8 mouse cellular contexts compared by ENCODE assay signal in the genomic region with DNA sequence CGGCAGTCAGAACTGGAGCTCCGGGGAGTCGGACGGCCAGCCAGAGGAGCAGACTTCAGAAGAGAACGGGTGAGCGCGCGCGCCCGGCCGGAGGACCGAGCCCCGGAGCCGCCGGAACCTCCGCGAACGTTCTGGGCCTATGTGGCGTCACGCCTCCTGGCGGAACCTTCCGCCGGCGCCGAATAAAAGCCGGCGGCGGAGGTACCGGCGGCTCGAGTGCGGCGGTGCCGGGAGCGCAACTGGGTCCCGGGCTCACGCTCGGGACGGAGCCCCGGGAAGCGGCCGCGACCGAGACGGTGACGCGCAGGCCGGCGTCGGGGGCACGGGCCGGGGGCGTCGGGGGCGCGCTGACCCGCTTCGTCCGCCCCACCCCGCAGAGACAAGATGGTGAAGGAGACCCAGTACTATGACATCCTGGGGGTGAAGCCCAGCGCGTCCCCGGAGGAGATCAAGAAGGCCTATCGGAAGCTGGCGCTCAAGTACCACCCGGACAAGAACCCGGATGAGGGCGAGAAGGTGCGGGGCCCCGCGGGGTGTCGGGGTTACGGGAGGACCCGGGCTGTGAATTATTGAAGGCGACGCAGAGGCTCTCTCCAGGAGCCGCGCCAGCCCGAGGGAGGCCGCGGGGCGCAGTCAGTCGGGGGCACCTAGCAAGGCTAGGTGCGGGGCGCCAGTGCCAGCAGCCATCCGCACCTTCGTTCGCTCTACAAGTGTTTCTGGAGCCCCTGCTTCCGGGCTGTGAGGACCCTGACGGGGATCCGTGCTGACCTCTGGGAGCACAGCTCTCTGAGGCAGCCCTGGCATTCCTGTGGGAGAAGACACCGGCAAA. TPM values are rescaled to one million over a fixed set of nuclear protein-coding genes. Genes with fewer than 3 reads are reported as not detected.
DNase-seq lines count a peak whose midpoint lies in the region; ATAC-seq and TF ChIP-seq lines count a peak whose summit lies in the region.

No protein-coding gene starts in this region.

- peaks cover 7% of the 10 kb centered on the region for H3K4me1 ChIP-seq in embryonic facial prominence, embryonic 12.5 days
- no peaks in the 10 kb centered on the region; the same call in 1 of the 2 replicates for H3K4me1 ChIP-seq in limb, embryonic 11.5 days (ENCODE audit: control insufficient read depth, insufficient read depth, low read length)
- H3K4me1 ChIP-seq in midbrain, embryonic 12.5 days, result peaks cover 12% of the 10 kb centered on the region; the same call in 1 of the 2 replicates
- peaks cover 7% of the 10 kb centered on the region for H3K4me1 ChIP-seq in small intestine, adult 2 months (ENCODE audit: control insufficient read depth, insufficient read depth, insufficient read length, low read length)

- H3K27me3 ChIP-seq in embryonic facial prominence, embryonic 12.5 days, result peaks cover 29% of the 10 kb centered on the region
- peaks cover 21% of the 10 kb centered on the region for H3K27me3 ChIP-seq in limb, embryonic 11.5 days (ENCODE audit: control insufficient read depth, insufficient read depth, low read length)
- H3K27me3 ChIP-seq in midbrain, embryonic 12.5 days, result peaks cover 63% of the 10 kb centered on the region
- peaks cover 9% of the 10 kb centered on the region; the same call in 1 of the 2 replicates for H3K27me3 ChIP-seq in small intestine, adult 2 months (ENCODE audit: control insufficient read depth, insufficient read depth, low read length)

- no peak overlapping the region for H3K27ac ChIP-seq in embryonic facial prominence, embryonic 12.5 days
- H3K27ac ChIP-seq in limb, embryonic 11.5 days (replicated peaks; ENCODE audit: low read depth, low read length), result no peak overlapping the region
- H3K27ac ChIP-seq in midbrain, embryonic 12.5 days (replicated peaks), result no peak overlapping the region
- peak overlapping the region; percentile 4 for H3K27ac ChIP-seq in small intestine, adult 2 months (ENCODE audit: insufficient read depth, low read depth, low read length)

- no peaks in the 10 kb centered on the region for H3K36me3 ChIP-seq in embryonic facial prominence, embryonic 12.5 days
- H3K36me3 ChIP-seq in limb, embryonic 11.5 days (ENCODE audit: control insufficient read depth, insufficient read depth, low read length), result no peaks in the 10 kb centered on the region
- no peaks in the 10 kb centered on the region for H3K36me3 ChIP-seq in midbrain, embryonic 12.5 days
- no peaks in the 10 kb centered on the region for H3K36me3 ChIP-seq in small intestine, adult 2 months (ENCODE audit: control insufficient read depth, insufficient read depth, low read length)

- WGBS in embryonic facial prominence, embryonic 12.5 days, result under 1% methylated on average over 88 of the region's 92 CpGs
- under 1% methylated on average over 92 of the region's 92 CpGs for WGBS in limb, embryonic 11.5 days
- under 1% methylated on average over 84 of the region's 92 CpGs for WGBS in midbrain, embryonic 12.5 days
- WGBS in small intestine, adult 2 months, result under 1% methylated on average over 92 of the region's 92 CpGs

- TF ChIP-seq POLR2A in small intestine, adult 2 months (IDR thresholded peaks at IDR 0.05; ENCODE audit: low read depth, low read length), result peak; percentile 69

- H3K9ac ChIP-seq in embryonic facial prominence, embryonic 12.5 days, result peak overlapping the region; percentile 74
- peak overlapping the region; percentile 73 for H3K9ac ChIP-seq in limb, embryonic 11.5 days (ENCODE audit: low read length)
- peak overlapping the region; percentile 60 for H3K9ac ChIP-seq in midbrain, embryonic 12.5 days (replicated peaks)

- H3K9me3 ChIP-seq in embryonic facial prominence, embryonic 12.5 days, result no peaks in the 10 kb centered on the region
- H3K9me3 ChIP-seq in limb, embryonic 11.5 days (ENCODE audit: control insufficient read depth, low read length), result no peaks in the 10 kb centered on the region
- H3K9me3 ChIP-seq in midbrain, embryonic 12.5 days, result no peaks in the 10 kb centered on the region

- H3K4me3 ChIP-seq in embryonic facial prominence, embryonic 12.5 days, result peak overlapping the region; percentile 71
- H3K4me3 ChIP-seq in limb, embryonic 11.5 days (ENCODE audit: low read depth, low read length), result peak overlapping the region; percentile 58
- peak overlapping the region; percentile 69 for H3K4me3 ChIP-seq in midbrain, embryonic 12.5 days
- H3K4me3 ChIP-seq in small intestine, adult 2 months (ENCODE audit: low read depth, low read length), result peak overlapping the region; percentile 75

- no peak for TF ChIP-seq CTCF in small intestine, adult 2 months (IDR thresholded peaks at IDR 0.05; ENCODE audit: extremely low read depth, insufficient read length, insufficient replicate concordance, low read depth, low read length)

- peak overlapping the region; percentile 91 for H3K4me2 ChIP-seq in embryonic facial prominence, embryonic 12.5 days (replicated peaks)
- H3K4me2 ChIP-seq in limb, embryonic 11.5 days (ENCODE audit: low read depth, severe bottlenecking), result peak overlapping the region; percentile 83
- peak overlapping the region; percentile 87 for H3K4me2 ChIP-seq in midbrain, embryonic 12.5 days (replicated peaks)

- ATAC-seq in embryonic facial prominence, embryonic 12.5 days (ENCODE audit: insufficient number of reproducible peaks, insufficient read depth, low FRiP score, low TSS enrichment), result peak; percentile 49
- peak; percentile 61; the same call in 1 of the 2 replicates for ATAC-seq in limb, embryonic 11.5 days (ENCODE audit: insufficient number of reproducible peaks, low FRiP score, low TSS enrichment, low read depth)
- ATAC-seq in midbrain, embryonic 12.5 days (ENCODE audit: low FRiP score, low read depth), result peak; percentile 81
- ATAC-seq in monocyte, adult 5-6 weeks (replicated peaks; ENCODE audit: insufficient number of reproducible peaks, low FRiP score, low TSS enrichment, poor library complexity, severe bottlenecking), result no peak

- DNase-seq in adrenal gland, postnatal 36 days, result peak; percentile 89 to 90
- DNase-seq in heart, adult 18-20 months, result peak; percentile 89
- peak; percentile 70 for DNase-seq in kidney, adult 11 months
- DNase-seq in limb, embryonic 11.5 days (ENCODE audit: low spot score), result peak; percentile 71

RNA-seq across cellular contexts. Expression of a gene that starts 0.9 kb away (rescaled TPM):
- total RNA-seq in adrenal gland, postnatal 36 days (2021), result 10 to 100 TPM; 17.7 to 24.3 TPM
- 7.1 and 7.2 TPM in 2 replicates for polyA plus RNA-seq in embryonic facial prominence, embryonic 12.5 days (2016; fragmentation: Nextera tagmentation; extraction: Ambion mirVana)
- total RNA-seq in heart, adult 18-20 months (2021), result 10 to 100 TPM; 82.3 to 91.1 TPM
- 3.1 and 3.6 TPM in 2 replicates for polyA plus RNA-seq in limb, embryonic 11.5 days (2014; fragmentation: Nextera tagmentation; extraction: Ambion mirVana)
- 3.7 and 4.4 TPM in 2 replicates for polyA plus RNA-seq in midbrain, embryonic 12.5 days (2016; fragmentation: Nextera tagmentation; extraction: Ambion mirVana)
- 1.2 and 1.3 TPM in 2 replicates for polyA plus RNA-seq in small intestine, adult 2 months (2012; rRNA removed)
- total RNA-seq in monocyte, adult 5-6 weeks (2017), result 6.1 to 14.0 TPM (median 7.8 TPM) in 3 replicates

RNA-seq across cellular contexts. Expression of a gene that starts 34.8 kb away (rescaled TPM):
- 10 to 100 TPM; 67.6 to 72.7 TPM for total RNA-seq in adrenal gland, postnatal 36 days (2021)
- 151 and 155 TPM in 2 replicates for polyA plus RNA-seq in embryonic facial prominence, embryonic 12.5 days (2016; fragmentation: Nextera tagmentation; extraction: Ambion mirVana)
- 10 to 100 TPM; 28.9 to 37.4 TPM for total RNA-seq in heart, adult 18-20 months (2021)
- 182 and 185 TPM in 2 replicates for polyA plus RNA-seq in limb, embryonic 11.5 days (2014; fragmentation: Nextera tagmentation; extraction: Ambion mirVana)
- 128 and 134 TPM in 2 replicates for polyA plus RNA-seq in midbrain, embryonic 12.5 days (2016; fragmentation: Nextera tagmentation; extraction: Ambion mirVana)
- 7.8 and 11.9 TPM in 2 replicates for polyA plus RNA-seq in small intestine, adult 2 months (2012; rRNA removed)
- 32.9 to 54.9 TPM (median 49.8 TPM) in 3 replicates for total RNA-seq in monocyte, adult 5-6 weeks (2017)

RNA-seq across cellular contexts. Expression of a gene that starts 37.9 kb away (rescaled TPM):
- total RNA-seq in adrenal gland, postnatal 36 days (2021), result 100 to 1,000 TPM; 105 to 213 TPM
- polyA plus RNA-seq in embryonic facial prominence, embryonic 12.5 days (2016; fragmentation: Nextera tagmentation; extraction: Ambion mirVana), result 1.5 and 2.3 TPM in 2 replicates
- under 1 TPM; 0.35 to 0.36 TPM for total RNA-seq in heart, adult 18-20 months (2021)
- 0.32 and 0.58 TPM in 2 replicates for polyA plus RNA-seq in limb, embryonic 11.5 days (2014; fragmentation: Nextera tagmentation; extraction: Ambion mirVana)
- polyA plus RNA-seq in midbrain, embryonic 12.5 days (2016; fragmentation: Nextera tagmentation; extraction: Ambion mirVana), result 10.7 and 11.7 TPM in 2 replicates
- 1.9 and 2.1 TPM in 2 replicates for polyA plus RNA-seq in small intestine, adult 2 months (2012; rRNA removed)
- 2.3 to 3.9 TPM (median 3.6 TPM) in 3 replicates for total RNA-seq in monocyte, adult 5-6 weeks (2017)

Comparison
In these comparisons a context has a peak if more than half of its experiments do, and no peak if none do; other contexts are left out.
1. RNA of a gene that starts 34.8 kb away (polyA plus RNA-seq): 182 to 185 TPM in limb, embryonic 11.5 days, 151 to 155 TPM in embryonic facial prominence, embryonic 12.5 days and 128 to 134 TPM in midbrain, embryonic 12.5 days; 7.8 to 11.9 TPM in small intestine, adult 2 months; every median in the first group is over 10 times any median in the second.
2. Peak in every context shown above with its lines, with median percentiles within 50 percentile points of each other: DNase-seq, H3K4me2 ChIP-seq, H3K4me3 ChIP-seq and H3K9ac ChIP-seq.